Comparison of ENCODE assay signal across 7 mouse cellular contexts in genomic region chrX:11631186-11631913, GRCm38 (mm10).
DNase-seq lines count a peak whose midpoint lies in the region; ATAC-seq lines count a peak whose summit lies in the region.

No protein-coding gene starts in this region.

- WGBS in forebrain, embryonic 14.5 days, result 26% methylated on average over 14 of the region's 14 CpGs
- WGBS in midbrain, embryonic 15.5 days, result 21% methylated on average over 14 of the region's 14 CpGs

- peaks cover 2% of the 10 kb centered on the region; the same call in 1 of the 2 replicates for H3K4me1 ChIP-seq in forebrain, embryonic 14.5 days (ENCODE audit: control insufficient read depth, insufficient read depth, low read length)
- H3K4me1 ChIP-seq in midbrain, embryonic 15.5 days, result peaks cover 9% of the 10 kb centered on the region

- no peaks in the 10 kb centered on the region for H3K36me3 ChIP-seq in forebrain, embryonic 14.5 days (ENCODE audit: control insufficient read depth, insufficient read depth, low read length)
- no peaks in the 10 kb centered on the region for H3K36me3 ChIP-seq in midbrain, embryonic 15.5 days (replicated peaks)

- peak overlapping the region; percentile 40 for H3K4me2 ChIP-seq in forebrain, embryonic 14.5 days (ENCODE audit: low read length)
- H3K4me2 ChIP-seq in midbrain, embryonic 15.5 days, result peak overlapping the region; percentile 26

- DNase-seq in right cerebral cortex, postnatal 10 days (ENCODE audit: low spot score in 2 of 2), result peak; percentile 43 to 50
- no peak for DNase-seq in right cerebral cortex, adult 18-20 months
- peak; percentile 89 for DNase-seq in forebrain, embryonic 14.5 days (ENCODE audit: low spot score)
- DNase-seq in kidney, postnatal 14 days, result peak; percentile 13
- DNase-seq in natural killer cell, adult 2 months (ENCODE audit: low spot score in 2 of 2), result no peak
- no peak for DNase-seq in left cerebral cortex, adult 11 months (ENCODE audit: low spot score)

- H3K9me3 ChIP-seq in forebrain, embryonic 14.5 days (replicated peaks; ENCODE audit: control insufficient read depth, low read length), result no peaks in the 10 kb centered on the region
- H3K9me3 ChIP-seq in midbrain, embryonic 15.5 days, result no peaks in the 10 kb centered on the region

- H3K27ac ChIP-seq in forebrain, embryonic 14.5 days (ENCODE audit: low read depth, low read length), result peak overlapping the region; percentile 73
- peak overlapping the region; percentile 35 for H3K27ac ChIP-seq in midbrain, embryonic 15.5 days

- H3K4me3 ChIP-seq in forebrain, embryonic 14.5 days (ENCODE audit: low read depth, low read length), result no peak overlapping the region
- H3K4me3 ChIP-seq in midbrain, embryonic 15.5 days, result no peak overlapping the region

- ATAC-seq in forebrain, embryonic 14.5 days, result peak; percentile 86
- peak; percentile 73; the same call in 1 of the 2 replicates for ATAC-seq in midbrain, embryonic 15.5 days (replicated peaks)

- H3K27me3 ChIP-seq in forebrain, embryonic 14.5 days (replicated peaks; ENCODE audit: control insufficient read depth, insufficient read depth, low read length), result no peaks in the 10 kb centered on the region
- H3K27me3 ChIP-seq in midbrain, embryonic 15.5 days (replicated peaks), result no peaks in the 10 kb centered on the region

- H3K9ac ChIP-seq in forebrain, embryonic 14.5 days (ENCODE audit: low read length), result peak overlapping the region; percentile 30; the same call in 1 of the 2 replicates
- H3K9ac ChIP-seq in midbrain, embryonic 15.5 days, result no peak overlapping the region

Comparison
In these comparisons a context has a peak if more than half of its experiments do, and no peak if none do; other contexts are left out.
1. DNase-seq: peak in right cerebral cortex, postnatal 10 days (2 of 2), forebrain, embryonic 14.5 days (single experiment) and kidney, postnatal 14 days (single experiment); none in right cerebral cortex, adult 18-20 months (single experiment), natural killer cell, adult 2 months (0 of 2) and left cerebral cortex, adult 11 months (single experiment).